Mouse (Mus musculus) gastrocnemius, postnatal 14 days (tissue): ENCODE results near the gene Vmn1r202. TPM values are rescaled to one million over a fixed set of nuclear protein-coding genes. Genes with fewer than 3 reads are reported as not detected.
"Not testable (repeated sequence)": the region's sequence is repeated elsewhere in the genome, so short reads cannot be mapped to it uniquely, and the experiment has no call there.

ENCODE experiments used
- DNase-seq: peaks from one replicate; pipeline ENCODE4 v3.0.0; 2021; ENCODE audit warnings: mixed read lengths
- intact Hi-C: fragments of 180-260 bp; cut with DNase I; formaldehyde crosslinking; loops from one replicate; pipeline ENCODE4 v1.15.1; 2025; ENCODE audit warnings: low total_unique reads
- long read RNA-seq, 2 experiments: library from polyadenylated mRNA; stranded (forward); transcript quantifications; one replicate each; pipeline ENCODE4 v2.0.0; 2021
- total RNA-seq, 2 experiments: library from RNA; stranded (reverse); gene quantifications; 2 replicates each; pipeline ENCODE4 v1.2.3; 2021

The Vmn1r202 gene
- total RNA-seq, result not detected
- long read RNA-seq, experiment 1, result 0 reads
- long read RNA-seq, experiment 2, result 0 reads

DNA sequence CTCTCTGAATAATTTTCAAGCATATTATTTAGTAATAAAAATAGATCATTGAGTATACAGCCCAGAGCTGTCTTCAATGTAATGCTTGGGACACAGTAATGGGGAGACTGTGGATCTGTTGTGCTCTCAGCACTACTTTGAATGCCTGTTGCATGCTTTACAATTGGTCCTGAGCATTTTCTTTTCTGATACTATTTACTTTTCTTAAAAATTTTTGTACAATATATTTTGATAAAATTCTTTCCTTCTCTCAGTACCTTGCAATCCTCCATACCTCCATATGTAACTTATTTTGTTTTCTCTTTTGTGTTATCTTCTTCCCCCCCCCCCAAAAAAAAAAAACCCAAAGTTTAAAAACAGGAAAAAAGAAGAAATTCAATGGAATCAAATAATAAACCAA, at the start of gene Vmn1r202:
Gene Vmn1r202 (minus strand): TSS at position 101 of the 400 bp plus-strand sequence.
- DNase-seq, result no peak
- intact Hi-C loops, result no loop called here

DNA sequence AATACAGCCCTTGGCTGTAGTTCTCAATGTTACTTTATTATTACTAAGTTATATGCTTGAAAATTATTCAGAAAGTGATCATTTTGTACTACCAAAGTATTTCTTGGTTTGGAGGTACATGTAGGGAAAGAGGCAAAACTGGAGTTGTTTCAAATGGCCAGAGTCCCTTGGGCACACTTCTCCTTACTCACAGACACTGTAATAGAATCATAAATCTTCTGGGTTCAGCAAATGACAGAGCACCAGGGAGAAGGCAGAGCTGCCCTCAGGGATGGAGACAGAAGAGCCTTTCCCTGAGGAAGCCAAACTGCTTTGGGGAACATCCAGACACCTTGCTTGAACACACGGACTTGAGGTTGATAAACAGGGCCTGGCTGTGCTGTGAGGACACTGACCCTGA, 47.7 kb upstream of the Vmn1r202 start, which contains the start of gene Vmn1r204:
Gene Vmn1r204 (plus strand): TSS at position 301 of the 400 bp plus-strand sequence.
- DNase-seq, intact Hi-C loops: not testable (repeated sequence)

DNA sequence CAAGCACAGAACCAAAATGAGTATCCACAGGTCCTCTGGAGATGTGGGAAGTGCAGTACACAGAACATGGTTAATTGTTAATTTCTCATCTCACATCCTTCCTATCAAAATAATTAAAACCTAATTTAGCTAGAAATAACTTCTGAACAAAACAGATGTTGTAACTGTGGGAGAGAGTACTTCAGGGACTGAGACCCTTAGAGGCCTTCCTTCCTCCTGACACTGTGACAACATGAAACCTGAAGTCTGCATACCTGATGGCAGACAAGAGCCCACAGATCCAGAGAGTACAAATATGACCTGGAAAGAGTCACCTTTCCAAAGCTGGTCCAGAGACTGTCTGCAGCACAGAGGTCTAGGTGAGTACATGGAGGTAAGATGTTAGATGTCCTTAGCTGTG, 12.6 kb upstream of the Vmn1r202 start, which contains the start of gene Vmn1r203:
Gene Vmn1r203 (plus strand): TSS at position 301 of the 400 bp plus-strand sequence.
- no peak for DNase-seq
- intact Hi-C loops, result no loop called here

DNA sequence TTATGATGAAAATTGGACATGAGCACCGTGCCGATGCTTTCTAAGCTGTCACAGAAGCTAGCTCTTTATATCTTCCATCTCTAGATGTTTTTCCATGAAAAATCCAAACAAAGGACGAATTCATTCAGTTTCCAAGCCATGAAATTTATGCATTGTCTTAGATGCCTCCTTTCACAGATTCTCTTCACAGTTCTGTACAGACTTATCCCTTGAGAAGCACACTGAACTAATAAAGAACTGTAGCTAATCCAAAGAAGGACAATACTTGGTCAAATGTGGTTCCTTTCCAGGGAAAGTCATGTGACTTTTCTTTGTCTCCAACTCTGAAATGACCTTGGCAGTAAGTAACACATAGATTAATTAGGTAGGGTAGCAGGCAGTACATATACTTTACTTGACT, 2.8 kb downstream of the Vmn1r202 start:
- intact Hi-C loops, result no loop called here
- DNase-seq, result no peak

GRCm38 (mm10) chr13:22471623-22472022, 33.6 kb downstream of the Vmn1r202 start, which contains the start of gene Vmn1r201:
Gene Vmn1r201, plus strand, starts transcription at chr13:22471923.
- intact Hi-C loops, result no loop called here
- DNase-seq, result no peak

- intact Hi-C loops, result no loop called here
- no peak for DNase-seq
Measured at GRCm38 (mm10) chr13:22455145-22455544, 50.0 kb downstream of the Vmn1r202 start.

Other genes starting within 250 kb of the Vmn1r202 start
- gene Vmn1r195, start 234.9 kb downstream of the Vmn1r202 start, total RNA-seq, result not detected
- gene Vmn1r196, start 215.5 kb downstream of the Vmn1r202 start, total RNA-seq, result not detected
- gene Vmn1r197, start 180.8 kb downstream of the Vmn1r202 start, total RNA-seq, result not detected
- not detected for gene Vmn1r198, start 155.0 kb downstream of the Vmn1r202 start, total RNA-seq
- gene Vmn1r199, start 125.6 kb downstream of the Vmn1r202 start, total RNA-seq, result not detected
- gene Vmn1r200, start 115.0 kb downstream of the Vmn1r202 start, total RNA-seq, result not detected
- gene Vmn1r201, start 33.5 kb downstream of the Vmn1r202 start, total RNA-seq, result not detected
- not detected for gene Vmn1r203, start 12.7 kb upstream of the Vmn1r202 start, total RNA-seq
- gene Vmn1r204, start 47.8 kb upstream of the Vmn1r202 start, total RNA-seq, result not detected
- gene Vmn1r205, start 87.6 kb upstream of the Vmn1r202 start, total RNA-seq, result not detected
- not detected for gene Vmn1r206, start 118.9 kb upstream of the Vmn1r202 start, total RNA-seq
- not detected for gene Vmn1r207-ps, start 224.2 kb upstream of the Vmn1r202 start, total RNA-seq